Mouse (Mus musculus) heart, postnatal 0 days (tissue): ENCODE measurements around the gene Chchd2.

Experiments
- CTCF ChIP-seq: IDR thresholded peaks from 2 replicates; pipeline ENCODE4 v1.5.1; 2016; ENCODE audit warnings: antibody characterized with exemption, control low read depth, low read depth
- EP300 ChIP-seq: IDR thresholded peaks from 2 replicates; pipeline ENCODE4 v1.6.1; 2016; ENCODE audit warnings: antibody characterized with exemption, low read depth

DNA sequence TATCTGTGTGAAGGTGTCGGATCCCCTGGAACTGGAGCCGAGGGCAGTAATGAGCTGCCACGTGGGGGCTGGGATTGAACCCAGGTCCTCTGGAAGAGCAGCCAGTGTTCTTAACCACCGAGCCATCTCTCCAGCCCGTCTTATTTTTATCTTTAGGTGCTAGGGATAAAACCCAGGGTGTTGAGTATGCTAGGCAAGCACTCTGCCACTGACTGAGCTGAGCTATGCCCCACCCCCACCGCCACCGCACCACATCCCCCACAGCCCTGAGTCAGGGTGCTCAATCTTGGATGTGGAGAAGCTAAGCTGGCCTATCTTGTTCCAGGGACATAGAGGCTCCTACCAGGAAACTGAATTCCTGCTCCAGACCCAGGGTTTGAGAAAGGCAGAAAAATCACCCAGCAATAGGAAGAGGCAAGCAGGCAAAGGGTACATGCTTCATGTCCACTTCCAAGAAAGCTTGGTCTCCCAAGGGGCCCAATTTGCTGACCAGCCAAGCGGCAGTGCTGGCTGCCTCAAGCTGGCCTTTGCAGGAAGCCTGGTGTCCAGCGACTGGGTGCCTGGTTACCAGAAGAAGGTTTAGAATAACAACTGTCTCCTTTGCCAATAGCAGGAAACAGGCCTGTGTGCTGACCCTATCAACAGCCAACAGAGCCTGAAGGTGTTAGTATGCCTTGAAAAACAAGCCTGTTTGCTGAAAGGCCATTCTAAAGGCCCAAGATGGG lies 9.4 kb downstream of the Chchd2 start:
- TF ChIP-seq EP300 (no peak), CTCF (no peak)
